In the genomic region with DNA sequence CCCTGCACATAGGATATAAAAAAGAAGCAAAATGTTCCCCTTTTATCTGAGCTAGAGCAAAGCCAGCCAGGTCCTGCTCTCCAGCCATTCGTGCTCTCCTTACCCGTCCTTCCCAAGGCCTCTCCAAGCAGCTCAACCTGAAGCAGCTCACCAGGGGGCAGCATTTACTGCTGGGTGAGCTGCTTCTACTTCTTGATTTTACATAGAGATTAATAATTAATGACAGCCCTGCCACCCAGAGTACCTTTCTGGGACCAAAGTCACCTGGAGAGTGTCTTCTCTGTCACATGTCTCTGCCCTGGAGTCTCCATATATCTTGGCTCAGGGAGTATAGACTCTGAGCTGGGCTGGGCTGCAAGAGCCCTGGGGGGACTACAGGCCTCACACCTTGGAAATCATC, we compare ENCODE assay signal across 9 mouse cellular contexts.
DNase-seq lines count a peak whose midpoint lies in the region; ATAC-seq and TF ChIP-seq lines count a peak whose summit lies in the region.
"Had no signal": no experiment of that assay in that cellular context is flagged by ENCODE, and none has a peak within 500 bp of the region (broad histone marks: within the 10 kb centered on the region; RNA-seq: fewer than 3 reads in every experiment).

No protein-coding gene starts in this region.

- H3K4me1 ChIP-seq in embryonic facial prominence, embryonic 11.5 days (ENCODE audit: control insufficient read depth, insufficient read depth, low read length): no peaks in the 10 kb centered on the region
- peaks cover 19% of the 10 kb centered on the region for H3K4me1 ChIP-seq in intestine, postnatal 0 days (replicated peaks; ENCODE audit: control insufficient read depth, insufficient read depth, low read length)
- peaks cover 44% of the 10 kb centered on the region for H3K4me1 ChIP-seq in liver, embryonic 15.5 days (replicated peaks)

- H3K4me2 ChIP-seq in embryonic facial prominence, embryonic 11.5 days (ENCODE audit: low read depth, low read length): no peak overlapping the region
- no peak overlapping the region for H3K4me2 ChIP-seq in intestine, postnatal 0 days (replicated peaks; ENCODE audit: low read depth)
- no peak overlapping the region for H3K4me2 ChIP-seq in liver, embryonic 15.5 days
- H3K4me2 ChIP-seq: neural tube, embryonic 12.5 days had no signal

- H3K36me3 ChIP-seq in embryonic facial prominence, embryonic 11.5 days (replicated peaks; ENCODE audit: control insufficient read depth, insufficient read depth, low read depth, low read length): no peaks in the 10 kb centered on the region
- H3K36me3 ChIP-seq in intestine, postnatal 0 days (ENCODE audit: control insufficient read depth, insufficient read depth): no peaks in the 10 kb centered on the region
- no peaks in the 10 kb centered on the region for H3K36me3 ChIP-seq in liver, embryonic 15.5 days (replicated peaks)
- H3K36me3 ChIP-seq: neural tube, embryonic 12.5 days had no signal

- peak; percentile 34 for DNase-seq in ovary, adult 18-20 months (ENCODE audit: low spot score)
- DNase-seq in ovary, postnatal 10 days (ENCODE audit: low spot score): no peak
- peak; percentile 71 for DNase-seq in adrenal gland, adult 8-10 months
- DNase-seq in embryonic facial prominence, embryonic 11.5 days (ENCODE audit: low spot score): peak; percentile 65
- DNase-seq in retina, postnatal 1 day: peak; percentile 57

- no peaks in the 10 kb centered on the region for H3K9me3 ChIP-seq in embryonic facial prominence, embryonic 11.5 days (replicated peaks; ENCODE audit: control insufficient read depth, low read length)
- H3K9me3 ChIP-seq in intestine, postnatal 0 days (ENCODE audit: control insufficient read depth): no peaks in the 10 kb centered on the region
- H3K9me3 ChIP-seq in liver, embryonic 15.5 days (replicated peaks): no peaks in the 10 kb centered on the region
- H3K9me3 ChIP-seq: neural tube, embryonic 12.5 days had no signal

- peak; percentile 93 for TF ChIP-seq CTCF in intestine, postnatal 0 days (IDR thresholded peaks at IDR 0.05; ENCODE audit: low read depth)

- no peak overlapping the region for H3K4me3 ChIP-seq in embryonic facial prominence, embryonic 11.5 days (ENCODE audit: low read depth, low read length)
- no peak overlapping the region for H3K4me3 ChIP-seq in intestine, postnatal 0 days (ENCODE audit: low read depth, low read length)
- H3K4me3 ChIP-seq in liver, embryonic 15.5 days (replicated peaks): no peak overlapping the region
- H3K4me3 ChIP-seq: neural tube, embryonic 12.5 days had no signal

- WGBS in embryonic facial prominence, embryonic 11.5 days: 15% methylated on average over 2 of the region's 2 CpGs
- WGBS in intestine, postnatal 0 days: 7% methylated on average over 2 of the region's 2 CpGs
- WGBS in liver, embryonic 15.5 days (ENCODE audit: insufficient replicate concordance): 13% methylated on average over 2 of the region's 2 CpGs

- H3K9ac ChIP-seq in embryonic facial prominence, embryonic 11.5 days (replicated peaks; ENCODE audit: low read length): no peak overlapping the region
- no peak overlapping the region for H3K9ac ChIP-seq in intestine, postnatal 0 days (ENCODE audit: low read depth, low read length)
- no peak overlapping the region for H3K9ac ChIP-seq in liver, embryonic 15.5 days
- H3K9ac ChIP-seq: neural tube, embryonic 12.5 days had no signal

- no peak overlapping the region for H3K27ac ChIP-seq in embryonic facial prominence, embryonic 11.5 days (replicated peaks; ENCODE audit: low read depth, low read length)
- H3K27ac ChIP-seq in intestine, postnatal 0 days (ENCODE audit: low read depth, low read length): no peak overlapping the region
- H3K27ac ChIP-seq in liver, embryonic 15.5 days (replicated peaks): no peak overlapping the region
- H3K27ac ChIP-seq: neural tube, embryonic 12.5 days had no signal

- ATAC-seq in embryonic facial prominence, embryonic 11.5 days (replicated peaks; ENCODE audit: insufficient number of reproducible peaks, low FRiP score, low TSS enrichment, low read depth): no peak
- peak; percentile 89 for ATAC-seq in intestine, postnatal 0 days
- ATAC-seq in liver, embryonic 15.5 days (ENCODE audit: insufficient read depth): peak; percentile 51
- no peak for ATAC-seq in monocyte, adult 5-6 weeks (replicated peaks; ENCODE audit: insufficient number of reproducible peaks, low FRiP score, low TSS enrichment, poor library complexity, severe bottlenecking)

- no peaks in the 10 kb centered on the region for H3K27me3 ChIP-seq in embryonic facial prominence, embryonic 11.5 days (ENCODE audit: control insufficient read depth, insufficient read depth, low read length)
- H3K27me3 ChIP-seq in intestine, postnatal 0 days (replicated peaks; ENCODE audit: control insufficient read depth, insufficient read depth, low read length): no peaks in the 10 kb centered on the region
- H3K27me3 ChIP-seq in liver, embryonic 15.5 days: no peaks in the 10 kb centered on the region
- H3K27me3 ChIP-seq: neural tube, embryonic 12.5 days had no signal

Comparison
In these comparisons a context has a peak if more than half of its experiments do, and no peak if none do; other contexts are left out.
1. ATAC-seq: peak in intestine, postnatal 0 days (single experiment) and liver, embryonic 15.5 days (single experiment); none in embryonic facial prominence, embryonic 11.5 days (single experiment) and monocyte, adult 5-6 weeks (single experiment).